Mouse (Mus musculus) left cerebral cortex, adult 9 months (tissue): ENCODE data around the gene Mup10.
"Not testable (repeated sequence)": the region's sequence is repeated elsewhere in the genome, so short reads cannot be mapped to it uniquely, and the experiment has no call there.

Experiments used
- DNase-seq, 2 experiments: peaks; one replicate each; pipeline ENCODE4 v3.0.0; 2022; ENCODE audit warnings: low spot score in 2 of 2

Gene Mup10

DNA sequence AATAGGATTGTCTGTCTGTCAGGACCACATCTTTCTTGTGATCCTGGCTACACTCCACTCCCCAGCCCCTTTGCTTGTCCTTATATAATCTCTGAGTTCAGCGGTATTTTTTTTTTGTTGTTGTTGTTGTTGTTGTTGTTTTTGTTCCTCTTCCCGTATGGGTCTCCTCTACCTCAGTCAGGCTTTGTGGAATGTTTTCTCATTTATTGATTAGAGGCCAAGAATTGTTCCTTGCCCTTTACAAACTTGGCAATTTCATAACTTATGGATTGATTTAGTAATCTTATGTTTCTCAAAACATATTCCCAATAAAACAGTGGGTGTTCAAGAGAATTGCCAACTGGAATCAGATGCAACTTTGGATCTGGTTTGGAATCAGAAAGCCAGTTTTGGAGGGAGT, at the start of gene Mup10:
Gene Mup10 (minus strand): TSS at position 101 of the 400 bp plus-strand sequence.
- DNase-seq, result not testable (repeated sequence)
